Mouse (Mus musculus) erythroblast, adult 5-6 weeks (primary cell): ENCODE measurements around the gene Plekha3. TPM values are rescaled to one million over a fixed set of nuclear protein-coding genes. Genes with fewer than 3 reads are reported as not detected.
A peak's percentile ranks its signal among the peaks of the same experiment; 100 is the strongest.

Experiments used
- ATAC-seq: replicated peaks from 2 replicates; pipeline ENCODE4 v1.8.0; 2016; ENCODE audit warnings: moderate number of reproducible peaks, mild to moderate bottlenecking, moderate TSS enrichment, inconsistent platforms; ENCODE audit not compliant: poor library complexity, low FRiP score, severe bottlenecking
- total RNA-seq, 2 experiments: library from RNA; stranded (forward) in 1 of 2; stranded (reverse) in 1 of 2; fragments of 150-400 nt in 1 of 2; fragments of 200-764, 138-1000 nt in 1 of 2; gene quantifications; 2 replicates each; pipeline versions ENCODE4 v1.2.3 to v1.2.4; 2015 to 2017; ENCODE audit warnings: low replicate concordance in 2 of 2

Gene Plekha3
- 2.5 and 8.2 TPM in 2 replicates for total RNA-seq (2015; ENCODE audit: low replicate concordance)
- total RNA-seq (2017; ENCODE audit: low replicate concordance), result 2.9 and 7.2 TPM in 2 replicates

GRCm38 (mm10) chr2:76674725-76675427 lies at the start of gene Plekha3:
Gene Plekha3 (plus strand): TSS chr2:76675281.
- ATAC-seq, result peak; percentile 39; the same call in 1 of the 2 replicates

DNA sequence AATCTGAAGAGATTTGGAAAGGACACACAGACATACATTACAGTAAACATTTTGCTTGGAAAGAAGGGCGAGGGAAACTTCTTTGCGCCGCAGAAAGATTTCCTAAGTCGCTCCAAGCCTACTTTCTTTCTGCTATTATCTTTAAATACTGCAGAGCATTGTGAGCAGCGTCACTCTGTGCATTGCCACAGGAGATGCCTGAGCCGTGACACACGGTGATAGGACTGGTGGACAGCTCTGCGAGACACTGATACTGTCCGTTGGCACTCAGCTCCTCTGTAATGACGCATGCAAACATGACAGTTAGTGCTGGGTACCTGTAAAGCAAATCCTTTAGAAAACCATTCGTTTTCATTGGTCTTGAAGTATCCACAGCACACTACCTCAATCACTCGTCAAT lies 44.8 kb upstream of the Plekha3 start:
- no peak for ATAC-seq

DNA sequence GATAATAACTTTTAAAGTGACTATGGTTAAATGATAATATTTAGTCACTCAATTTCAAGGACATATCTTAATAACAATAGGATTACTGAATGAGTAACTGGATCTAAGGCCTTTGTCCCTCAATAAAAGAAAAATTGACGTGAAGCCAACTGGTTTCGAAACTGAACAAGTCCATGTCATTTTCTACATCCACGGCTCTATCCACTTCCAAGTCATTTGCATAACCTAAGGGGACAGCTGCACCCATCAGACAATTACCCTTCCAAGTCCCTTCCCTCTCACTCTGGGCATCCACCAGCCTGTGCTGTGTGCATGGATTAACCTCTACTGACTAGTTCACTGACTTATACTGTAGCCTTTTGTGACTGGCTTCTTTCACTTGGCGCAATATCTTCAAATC lies 43.5 kb upstream of the Plekha3 start:
- no peak for ATAC-seq

- ATAC-seq, result no peak
Observed at GRCm38 (mm10) chr2:76639637-76640036, 35.4 kb upstream of the Plekha3 start.

GRCm38 (mm10) chr2:76643801-76644200 lies 31.3 kb upstream of the Plekha3 start:
- ATAC-seq, result no peak

GRCm38 (mm10) chr2:76647441-76647869 lies 27.6 kb upstream of the Plekha3 start:
- peak; percentile 41; the same call in 1 of the 2 replicates for ATAC-seq

GRCm38 (mm10) chr2:76647883-76648570 lies 27.1 kb upstream of the Plekha3 start, which contains the start of the genes Prkra and Pjvk:
Gene Prkra (minus strand): TSS chr2:76648015.
Gene Pjvk (plus strand): TSS chr2:76648476.
- ATAC-seq, result peak; percentile 99

- ATAC-seq, result no peak
Observed at GRCm38 (mm10) chr2:76648666-76649141, 26.4 kb upstream of the Plekha3 start.

DNA sequence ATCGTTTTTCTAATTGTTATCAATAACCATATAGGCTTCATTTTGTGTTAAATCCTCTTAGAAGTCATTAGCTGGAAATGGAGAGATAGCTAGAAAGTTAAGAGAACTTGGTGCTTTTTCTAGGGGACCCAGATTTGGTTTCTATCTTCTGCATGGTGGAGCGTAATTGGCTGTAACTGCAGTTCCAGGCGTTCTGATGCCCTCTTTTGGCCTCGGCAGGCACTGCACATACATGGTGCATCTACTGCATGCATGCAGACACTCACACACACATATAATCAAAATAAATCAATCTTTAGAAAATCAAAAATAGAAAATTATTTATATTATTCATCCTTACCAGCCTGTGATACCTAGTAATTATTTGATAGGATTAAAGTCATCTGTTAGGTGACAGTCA lies 22.0 kb upstream of the Plekha3 start:
- ATAC-seq, result no peak

DNA sequence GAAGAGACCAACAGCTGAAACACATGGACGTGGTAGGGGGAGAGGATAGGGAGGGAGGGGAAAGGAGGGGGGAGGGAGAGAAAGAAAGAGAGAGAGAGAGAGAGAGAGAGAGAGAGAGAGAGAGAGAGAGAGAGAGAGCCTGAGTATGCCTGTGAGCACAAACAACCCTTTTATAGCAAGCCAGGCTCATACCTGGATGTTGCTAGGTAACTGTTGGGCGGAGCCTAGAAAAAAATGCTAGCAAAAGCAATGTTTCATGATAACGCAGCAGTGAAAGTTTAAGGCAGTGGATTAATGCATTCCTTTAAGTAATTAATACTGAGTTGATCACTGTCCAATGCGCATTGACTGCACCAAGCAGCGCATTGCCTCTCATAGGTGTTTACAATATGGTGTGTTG lies 20.4 kb upstream of the Plekha3 start:
- no peak for ATAC-seq

DNA sequence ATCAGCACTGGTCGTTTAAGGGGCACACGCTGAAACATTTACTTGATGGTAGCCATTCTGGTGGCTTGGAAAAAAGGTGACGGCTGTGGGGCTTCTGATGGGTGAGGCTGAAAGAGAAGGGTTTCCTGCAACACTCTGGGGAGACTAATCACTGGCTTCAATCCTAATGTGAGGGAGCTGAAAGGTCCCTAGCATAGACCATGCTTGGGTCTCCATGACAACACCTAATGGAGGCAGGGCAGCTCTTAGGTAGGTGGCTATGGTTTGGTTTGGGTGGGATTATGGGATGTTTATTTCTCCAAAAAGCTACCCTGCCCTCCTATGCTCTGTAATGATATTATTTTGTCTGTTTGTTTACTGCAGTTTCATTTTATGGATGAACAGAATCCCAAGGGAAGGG lies 19.6 kb upstream of the Plekha3 start:
- no peak for ATAC-seq

- ATAC-seq, result no peak
Observed at GRCm38 (mm10) chr2:76655982-76656381, 19.1 kb upstream of the Plekha3 start.

- ATAC-seq, result no peak
Observed at GRCm38 (mm10) chr2:76658551-76658950, 16.5 kb upstream of the Plekha3 start.

DNA sequence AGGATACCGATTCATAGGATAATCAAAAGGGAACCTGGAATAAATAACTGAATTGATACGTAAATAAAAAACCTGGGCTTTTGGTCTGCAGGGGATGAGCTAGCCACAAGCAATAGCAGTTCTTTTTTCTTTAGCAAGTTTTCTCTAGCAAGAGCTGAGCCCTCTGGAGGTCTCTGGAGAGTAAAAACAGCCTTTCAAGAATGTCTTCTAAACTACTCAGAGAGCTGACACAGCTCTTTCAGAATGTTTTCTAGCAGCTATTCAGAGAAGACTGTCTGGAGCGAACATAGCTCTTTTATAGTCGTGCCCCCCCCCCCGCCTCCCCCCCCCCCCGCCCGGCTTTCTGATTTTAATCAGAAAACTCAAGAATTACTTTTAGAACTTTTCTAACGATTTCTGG lies 15.7 kb upstream of the Plekha3 start:
- ATAC-seq, result no peak

DNA sequence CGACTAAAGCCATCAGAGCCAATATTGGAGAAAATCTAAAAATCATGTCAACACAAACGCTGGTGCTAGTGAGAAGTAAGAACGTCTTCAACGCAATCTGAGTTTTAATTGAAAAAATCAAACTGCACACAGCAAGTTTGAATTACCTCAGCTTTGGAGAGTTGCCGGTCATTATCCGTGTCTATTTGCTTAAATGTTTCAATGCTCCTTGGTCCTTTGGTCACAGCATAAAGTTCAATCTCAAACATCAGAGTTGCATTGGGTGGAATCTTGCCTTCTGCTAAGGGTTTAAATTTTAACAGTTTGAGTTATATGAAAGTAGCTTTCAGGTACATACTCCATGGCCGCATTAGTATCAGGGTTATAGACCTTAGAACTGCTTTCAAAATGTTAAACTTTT lies 9.6 kb upstream of the Plekha3 start:
- ATAC-seq, result no peak

- ATAC-seq, result no peak
Observed at GRCm38 (mm10) chr2:76667200-76667599, 7.9 kb upstream of the Plekha3 start.

DNA sequence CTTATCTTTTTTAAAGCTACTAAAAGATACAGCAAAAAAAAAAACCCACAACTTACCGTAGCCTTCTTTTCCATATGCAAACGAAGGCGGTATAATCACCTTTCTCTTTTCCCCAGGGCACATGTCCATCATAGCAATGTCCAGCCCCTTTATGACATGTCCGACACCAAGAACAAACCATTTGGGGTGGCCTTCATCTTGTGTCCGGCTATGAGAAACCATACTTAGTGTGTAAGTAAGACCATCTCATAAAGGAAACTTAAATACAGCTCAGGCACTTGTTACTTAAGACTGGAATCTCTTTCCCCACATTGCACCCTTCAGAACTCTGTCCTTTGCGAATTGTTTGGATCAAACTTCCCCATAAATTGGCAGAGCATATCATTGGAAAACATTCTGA lies 3.4 kb upstream of the Plekha3 start:
- ATAC-seq, result no peak

GRCm38 (mm10) chr2:76672134-76672745 lies 2.8 kb upstream of the Plekha3 start:
- no peak for ATAC-seq

DNA sequence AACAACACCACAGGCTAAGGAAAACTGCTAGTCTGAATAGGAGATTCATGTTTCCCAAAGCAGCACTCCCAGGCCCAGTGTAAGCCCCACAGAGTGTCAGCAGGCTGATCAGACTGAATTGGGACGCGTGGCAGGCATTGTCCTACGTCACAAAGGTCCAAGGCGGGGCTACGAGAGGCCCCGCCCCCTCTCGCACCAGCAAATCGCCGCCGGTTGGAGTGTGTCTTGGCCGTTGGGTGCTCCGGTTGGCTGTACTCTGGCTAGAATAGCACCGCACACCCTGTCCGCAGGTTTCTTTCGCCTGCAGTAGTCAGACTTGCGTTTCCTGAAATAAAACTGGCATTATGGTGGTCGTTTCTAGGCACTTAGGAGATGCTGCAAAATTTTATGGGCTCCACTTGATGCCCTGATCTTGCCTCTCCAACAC lies 2.1 kb upstream of the Plekha3 start, which contains the start of gene Fkbp7:
Fkbp7 (minus strand) TSS at position 151 of the 427 bp plus-strand sequence.
- peak; percentile 92 for ATAC-seq

GRCm38 (mm10) chr2:76673472-76674081 lies 1.5 kb upstream of the Plekha3 start:
- peak; percentile 67 for ATAC-seq
